Mouse (Mus musculus) spleen, adult 2 months (tissue): ENCODE measurements around the gene Calr3.

Experiments
- CTCF ChIP-seq: fragments of 200-500 bp; IDR thresholded peaks from 2 replicates; pipeline ENCODE4 v1.5.1; 2011; ENCODE audit warnings: mild to moderate bottlenecking, inconsistent platforms; ENCODE audit not compliant: insufficient read depth, insufficient read length, insufficient replicate concordance; ENCODE audit errors: extremely low read depth
- POLR2A ChIP-seq: fragments of 200-500 bp; IDR thresholded peaks from 2 replicates; pipeline ENCODE4 v1.6.1; 2011; ENCODE audit warnings: low read depth, low read length, inconsistent platforms

DNA sequence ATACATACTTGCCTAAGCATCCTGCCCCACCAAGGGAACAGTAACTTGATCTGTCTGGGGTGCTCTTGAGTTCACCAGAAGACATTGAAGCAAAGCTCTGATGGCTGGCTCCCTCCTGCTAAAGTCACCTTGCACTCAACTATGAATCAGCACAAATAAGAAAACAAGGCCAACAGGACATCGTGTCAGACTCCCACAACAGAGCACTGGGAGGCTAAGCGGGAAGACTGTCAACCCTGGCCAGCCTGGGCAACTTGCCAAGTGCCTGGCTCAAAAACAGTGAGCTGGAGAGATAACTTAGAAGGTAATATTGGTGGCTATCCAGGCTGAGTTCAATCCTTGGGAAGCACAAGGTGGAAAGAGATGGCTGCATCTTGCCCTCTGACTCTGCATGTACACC lies 8.7 kb downstream of the Calr3 start:
- TF ChIP-seq CTCF (no peak), POLR2A (no peak)
